Mouse (Mus musculus) lung, postnatal 25 days (tissue): ENCODE results near the gene Adgrl1.
"Not testable (repeated sequence)": the region's sequence is repeated elsewhere in the genome, so short reads cannot be mapped to it uniquely, and the experiment has no call there.

Experiments used
- DNase-seq: peaks from one replicate; pipeline ENCODE4 v3.0.0; 2022; ENCODE audit warnings: low spot score

The Adgrl1 gene

GRCm38 (mm10) chr8:83955106-83955957 lies 55.4 kb downstream of the Adgrl1 start, which contains the start of the genes Gm10644 and Asf1b:
Gm10644 (minus strand) TSS chr8:83955205.
Asf1b (plus strand) TSS chr8:83955507.
- peak; percentile 99 for DNase-seq

- no peak for DNase-seq
These were observed 56.0 kb downstream of the Adgrl1 start for GRCm38 (mm10) chr8:83955958-83956218.

- no peak for DNase-seq
These were observed 56.9 kb downstream of the Adgrl1 start for GRCm38 (mm10) chr8:83956789-83957188.

GRCm38 (mm10) chr8:83964015-83964765 lies 64.3 kb downstream of the Adgrl1 start:
- DNase-seq = peak; percentile 84

GRCm38 (mm10) chr8:83967701-83968100 lies 67.8 kb downstream of the Adgrl1 start:
- no peak for DNase-seq

GRCm38 (mm10) chr8:83971121-83971520 lies 71.2 kb downstream of the Adgrl1 start:
- no peak for DNase-seq

- DNase-seq = no peak
These were observed 71.8 kb downstream of the Adgrl1 start for GRCm38 (mm10) chr8:83971661-83972060.

GRCm38 (mm10) chr8:83972150-83973120 lies 72.5 kb downstream of the Adgrl1 start, which contains the start of gene Prkaca:
Prkaca (plus strand) TSS chr8:83972993.
- peak; percentile 99 for DNase-seq

GRCm38 (mm10) chr8:83973161-83974031 lies 73.5 kb downstream of the Adgrl1 start:
- DNase-seq = no peak

- peak; percentile 59 for DNase-seq
These were observed 74.6 kb downstream of the Adgrl1 start for GRCm38 (mm10) chr8:83974521-83974920.

- DNase-seq = no peak
These were observed 76.3 kb downstream of the Adgrl1 start for GRCm38 (mm10) chr8:83976101-83976630.

- DNase-seq = no peak
These were observed 77.0 kb downstream of the Adgrl1 start for GRCm38 (mm10) chr8:83976779-83977350.

- peak; percentile 50 for DNase-seq
These were observed 77.7 kb downstream of the Adgrl1 start for GRCm38 (mm10) chr8:83977646-83978045.

- no peak for DNase-seq
These were observed 78.3 kb downstream of the Adgrl1 start for GRCm38 (mm10) chr8:83978200-83978599.

- no peak for DNase-seq
These were observed 80.3 kb downstream of the Adgrl1 start for GRCm38 (mm10) chr8:83980250-83980649.

GRCm38 (mm10) chr8:83980845-83981244 lies 80.9 kb downstream of the Adgrl1 start:
- DNase-seq = no peak

GRCm38 (mm10) chr8:83981533-83981932 lies 81.6 kb downstream of the Adgrl1 start:
- no peak for DNase-seq

- DNase-seq = no peak
These were observed 82.5 kb downstream of the Adgrl1 start for GRCm38 (mm10) chr8:83982449-83982848.

GRCm38 (mm10) chr8:83983222-83983621 lies 83.3 kb downstream of the Adgrl1 start:
- not testable (repeated sequence) for DNase-seq

- no peak for DNase-seq
These were observed 89.3 kb downstream of the Adgrl1 start for GRCm38 (mm10) chr8:83989243-83989642.
